Mouse (Mus musculus): ENCODE data around the gene Dnajb12. TPM values are rescaled to one million over a fixed set of nuclear protein-coding genes. Genes with fewer than 3 reads are reported as not detected.
A peak's percentile ranks its signal among the peaks of the same experiment; 100 is the strongest.

Gene Dnajb12
- polyA plus RNA-seq, 1 experiment from 2014 or later = 20.6 TPM

GRCm38 (mm10) chr10:59889953-59890751 is 10.8 kb downstream of the Dnajb12 start:
- DNase-seq (ENCODE audit: low spot score) = no peak
- H3K36me3 ChIP-seq (replicated peaks; ENCODE audit: control insufficient read depth, insufficient read depth) = peaks cover 39% of the 10 kb centered on the region
- no peaks in the 10 kb centered on the region for H3K9me3 ChIP-seq (ENCODE audit: control insufficient read depth, low read length)
- no peaks in the 10 kb centered on the region for H3K27me3 ChIP-seq (ENCODE audit: control insufficient read depth, insufficient read depth, low read length)
- no peak overlapping the region for H3K4me3 ChIP-seq (replicated peaks; ENCODE audit: low read length)
- peak; percentile 24; the same call in 1 of the 2 replicates for ATAC-seq (ENCODE audit: low FRiP score)
- 80% methylated on average over 15 of the region's 15 CpGs for WGBS
- H3K4me1 ChIP-seq (replicated peaks; ENCODE audit: control insufficient read depth, insufficient read depth, low read length) = no peaks in the 10 kb centered on the region
- no peak overlapping the region for H3K9ac ChIP-seq
- no peak overlapping the region for H3K4me2 ChIP-seq (replicated peaks)
- H3K27ac ChIP-seq = 0 out of 2 replicates have a peak overlapping the region, but pooled peaks have one; percentile 43

DNA sequence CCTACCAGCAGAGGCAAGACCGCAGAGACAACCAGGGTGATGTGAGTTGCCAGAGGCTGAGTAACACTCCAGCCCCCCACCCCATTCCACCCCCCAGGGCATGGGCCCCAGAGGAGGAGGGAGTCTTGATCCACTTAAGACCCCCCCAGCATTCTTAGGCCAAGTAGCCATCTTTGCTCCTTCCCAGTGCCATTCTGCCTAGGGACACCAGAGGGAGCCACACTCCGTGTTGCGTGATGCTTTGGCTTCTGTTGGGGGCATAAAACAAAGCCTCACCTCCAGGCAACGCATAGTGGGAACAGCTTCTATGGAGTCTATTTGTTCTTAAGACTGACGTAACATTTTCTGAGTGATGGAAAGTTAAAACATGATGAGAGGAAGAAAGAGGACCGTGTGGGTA is 13.6 kb downstream of the Dnajb12 start:
- no peak overlapping the region for H3K4me3 ChIP-seq (replicated peaks; ENCODE audit: low read length)
- WGBS = 31% methylated on average over 6 of the region's 6 CpGs
- ATAC-seq (ENCODE audit: low FRiP score) (peak; percentile 46), DNase-seq (ENCODE audit: low spot score) (peak; percentile 90)
- no peaks in the 10 kb centered on the region for H3K27me3 ChIP-seq (ENCODE audit: control insufficient read depth, insufficient read depth, low read length)
- H3K4me1 ChIP-seq (replicated peaks; ENCODE audit: control insufficient read depth, insufficient read depth, low read length) = peaks cover 17% of the 10 kb centered on the region
- no peaks in the 10 kb centered on the region for H3K9me3 ChIP-seq (ENCODE audit: control insufficient read depth, low read length)
- no peak overlapping the region for H3K4me2 ChIP-seq (replicated peaks)
- peak overlapping the region; percentile 57 for H3K27ac ChIP-seq
- H3K36me3 ChIP-seq (replicated peaks; ENCODE audit: control insufficient read depth, insufficient read depth) = peaks cover 50% of the 10 kb centered on the region
- H3K9ac ChIP-seq = no peak overlapping the region

- H3K9me3 ChIP-seq (ENCODE audit: control insufficient read depth, low read length) = no peaks in the 10 kb centered on the region
- ATAC-seq (ENCODE audit: low FRiP score) (no peak), DNase-seq (ENCODE audit: low spot score) (peak; percentile 81)
- no peak overlapping the region for H3K4me3 ChIP-seq (replicated peaks; ENCODE audit: low read length)
- H3K4me2 ChIP-seq (replicated peaks) = no peak overlapping the region
- no peak overlapping the region for H3K27ac ChIP-seq
- peaks cover 32% of the 10 kb centered on the region for H3K4me1 ChIP-seq (replicated peaks; ENCODE audit: control insufficient read depth, insufficient read depth, low read length)
- 80% methylated on average over 25 of the region's 25 CpGs for WGBS
- H3K36me3 ChIP-seq (replicated peaks; ENCODE audit: control insufficient read depth, insufficient read depth) = peaks cover 53% of the 10 kb centered on the region
- no peaks in the 10 kb centered on the region for H3K27me3 ChIP-seq (ENCODE audit: control insufficient read depth, insufficient read depth, low read length)
- H3K9ac ChIP-seq = no peak overlapping the region; the same call in 1 of the 2 replicates
Observed at GRCm38 (mm10) chr10:59894251-59895160, 15.2 kb downstream of the Dnajb12 start.

- H3K27ac ChIP-seq = peak overlapping the region; percentile 97; the same call in 1 of the 2 replicates
Observed at GRCm38 (mm10) chr10:59895460-59896186, 16.3 kb downstream of the Dnajb12 start.

DNA sequence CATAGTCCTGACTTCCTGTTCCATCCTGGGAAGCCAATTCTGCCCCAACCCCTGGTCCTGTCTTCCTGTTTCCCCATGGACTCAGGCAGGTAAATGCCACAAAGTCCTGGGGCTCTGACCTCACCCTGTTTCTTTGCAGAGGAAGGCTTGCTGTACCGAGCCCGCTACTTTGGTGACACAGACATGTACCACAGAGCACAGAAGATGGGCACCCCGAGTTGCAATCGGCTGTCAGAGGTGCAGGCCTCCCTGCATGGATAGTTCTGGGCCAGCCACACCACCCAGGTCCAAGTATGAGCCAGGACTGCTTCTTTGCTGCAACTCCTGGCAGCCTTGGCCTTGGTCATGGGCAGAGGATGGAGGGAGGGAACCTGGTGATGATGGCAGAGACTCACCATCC is 16.9 kb downstream of the Dnajb12 start:
- no peak for ATAC-seq (ENCODE audit: low FRiP score)

More at GRCm38 (mm10) chr10:59895460-59896186, 16.3 kb downstream of the Dnajb12 start:
- no peaks in the 10 kb centered on the region for H3K27me3 ChIP-seq (ENCODE audit: control insufficient read depth, insufficient read depth, low read length)
- H3K4me2 ChIP-seq (replicated peaks) = no peak overlapping the region
- no peak for DNase-seq (ENCODE audit: low spot score)
- H3K9ac ChIP-seq = no peak overlapping the region
- peaks cover 48% of the 10 kb centered on the region for H3K36me3 ChIP-seq (replicated peaks; ENCODE audit: control insufficient read depth, insufficient read depth)
- 90% methylated on average over 17 of the region's 17 CpGs for WGBS
- H3K4me1 ChIP-seq (replicated peaks; ENCODE audit: control insufficient read depth, insufficient read depth, low read length) = peaks cover 43% of the 10 kb centered on the region
- no peaks in the 10 kb centered on the region for H3K9me3 ChIP-seq (ENCODE audit: control insufficient read depth, low read length)
- H3K4me3 ChIP-seq (replicated peaks; ENCODE audit: low read length) = no peak overlapping the region
- no peak for ATAC-seq (ENCODE audit: low FRiP score)

DNA sequence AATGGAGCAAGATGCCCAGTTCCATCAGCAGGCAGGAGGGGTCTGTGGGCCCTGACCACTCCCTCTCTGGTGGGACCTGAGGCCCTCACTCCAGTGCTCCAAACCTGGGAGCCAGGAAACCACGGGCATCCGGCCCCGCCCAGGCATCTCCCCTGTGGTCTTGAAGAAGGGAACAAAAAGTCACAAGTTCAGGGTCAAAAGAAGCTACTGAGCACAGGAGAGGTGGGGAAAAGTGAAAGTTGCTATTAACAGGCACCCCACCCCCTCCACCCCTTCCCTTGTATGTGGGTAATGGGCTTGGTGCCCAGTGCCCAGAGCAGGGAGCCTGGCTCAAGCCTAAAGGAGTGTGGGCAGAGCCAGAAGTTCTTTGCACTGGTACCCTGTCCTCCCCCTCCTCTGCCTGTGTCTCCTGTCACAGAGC is 17.6 kb downstream of the Dnajb12 start:
- Histone ChIP-seq H3K27ac (peak overlapping the region; percentile 97), H3K4me1 (replicated peaks; ENCODE audit: control insufficient read depth, insufficient read depth, low read length) (peaks cover 50% of the 10 kb centered on the region), H3K27me3 (ENCODE audit: control insufficient read depth, insufficient read depth, low read length) (no peaks in the 10 kb centered on the region), H3K9me3 (ENCODE audit: control insufficient read depth, low read length) (no peaks in the 10 kb centered on the region), H3K4me3 (replicated peaks; ENCODE audit: low read length) (no peak overlapping the region), H3K36me3 (replicated peaks; ENCODE audit: control insufficient read depth, insufficient read depth) (peaks cover 36% of the 10 kb centered on the region; the same call in 1 of the 2 replicates), H3K4me2 (replicated peaks) (peak overlapping the region; percentile 19), H3K9ac (no peak overlapping the region)
- 30% methylated on average over 3 of the region's 3 CpGs for WGBS
- DNase-seq (ENCODE audit: low spot score) = peak; percentile 60
- peak; percentile 29; the same call in 1 of the 2 replicates for ATAC-seq (ENCODE audit: low FRiP score)

More for the DNA sequence above, 16.9 kb downstream of the Dnajb12 start:
- H3K9me3 ChIP-seq (ENCODE audit: control insufficient read depth, low read length) = no peaks in the 10 kb centered on the region
- no peak for DNase-seq (ENCODE audit: low spot score)
- peaks cover 47% of the 10 kb centered on the region for H3K4me1 ChIP-seq (replicated peaks; ENCODE audit: control insufficient read depth, insufficient read depth, low read length)
- no peak overlapping the region for H3K9ac ChIP-seq
- 92% methylated on average over 4 of the region's 4 CpGs for WGBS
- peaks cover 43% of the 10 kb centered on the region for H3K36me3 ChIP-seq (replicated peaks; ENCODE audit: control insufficient read depth, insufficient read depth)
- H3K27ac ChIP-seq = peak overlapping the region; percentile 97
- no peak overlapping the region for H3K4me3 ChIP-seq (replicated peaks; ENCODE audit: low read length)
- H3K27me3 ChIP-seq (ENCODE audit: control insufficient read depth, insufficient read depth, low read length) = no peaks in the 10 kb centered on the region
- H3K4me2 ChIP-seq (replicated peaks) = no peak overlapping the region

DNA sequence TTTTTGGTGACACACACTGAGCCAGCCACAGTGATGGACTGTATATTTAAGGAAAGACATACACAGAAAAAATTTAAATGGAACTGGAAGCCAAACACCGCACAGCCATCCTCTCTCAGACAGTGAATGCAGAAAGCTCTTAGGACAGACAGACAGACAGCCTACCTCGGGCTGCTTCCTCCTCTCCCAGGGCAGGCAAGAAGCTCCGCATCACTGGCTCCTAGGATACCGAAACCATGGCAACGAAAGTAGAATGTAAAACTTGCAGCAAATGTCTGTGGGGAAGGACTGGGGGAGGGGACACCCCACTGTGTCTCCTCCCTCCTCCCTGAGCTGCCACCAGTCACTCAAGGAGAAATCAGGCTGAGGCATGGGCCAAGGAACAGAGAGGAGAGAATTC is 18.2 kb downstream of the Dnajb12 start:
- Histone ChIP-seq H3K4me2 (replicated peaks) (peak overlapping the region; percentile 19), H3K9ac (peak overlapping the region; percentile 55; the same call in 1 of the 2 replicates), H3K27me3 (ENCODE audit: control insufficient read depth, insufficient read depth, low read length) (no peaks in the 10 kb centered on the region), H3K9me3 (ENCODE audit: control insufficient read depth, low read length) (no peaks in the 10 kb centered on the region), H3K4me3 (replicated peaks; ENCODE audit: low read length) (no peak overlapping the region), H3K4me1 (replicated peaks; ENCODE audit: control insufficient read depth, insufficient read depth, low read length) (peaks cover 56% of the 10 kb centered on the region), H3K36me3 (replicated peaks; ENCODE audit: control insufficient read depth, insufficient read depth) (peaks cover 31% of the 10 kb centered on the region; the same call in 1 of the 2 replicates), H3K27ac (peak overlapping the region; percentile 97)
- DNase-seq (ENCODE audit: low spot score) (peak; percentile 83), ATAC-seq (ENCODE audit: low FRiP score) (peak; percentile 7; the same call in 1 of the 2 replicates)
- 3% methylated on average over 5 of the region's 5 CpGs for WGBS

DNA sequence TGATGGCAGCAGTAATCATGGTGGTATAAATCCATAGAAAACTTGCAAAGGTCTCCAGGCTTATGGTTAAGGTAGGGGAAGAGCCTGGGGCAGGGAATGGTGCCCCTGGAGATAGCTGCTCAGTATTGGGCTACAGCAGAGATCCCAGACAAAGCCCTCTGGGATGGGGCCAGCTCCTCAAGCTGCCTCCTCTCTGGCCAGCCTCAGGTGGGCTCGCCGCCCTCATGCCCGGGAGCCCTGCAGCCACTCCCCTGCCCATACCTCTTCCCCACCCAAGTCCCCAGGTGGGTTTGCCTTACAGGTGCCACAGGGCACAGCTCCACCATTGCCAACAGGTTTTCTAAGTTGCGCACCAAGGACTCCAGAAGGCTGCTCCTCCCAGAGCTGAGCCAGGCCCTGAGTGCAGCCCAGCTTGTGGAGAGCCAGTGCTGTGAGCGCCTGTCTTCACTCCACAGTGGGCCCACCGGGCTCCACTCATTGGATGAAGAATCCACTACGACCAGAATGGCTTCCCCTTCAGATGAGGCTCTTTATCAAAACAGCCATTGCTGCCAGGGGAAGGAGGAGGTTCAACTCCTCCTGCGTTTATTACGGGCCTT is 18.9 kb downstream of the Dnajb12 start:
- peak overlapping the region; percentile 55; the same call in 1 of the 2 replicates for H3K9ac ChIP-seq
- ATAC-seq (ENCODE audit: low FRiP score) (no peak), DNase-seq (ENCODE audit: low spot score) (no peak)
- H3K9me3 ChIP-seq (ENCODE audit: control insufficient read depth, low read length) = no peaks in the 10 kb centered on the region
- WGBS = 39% methylated on average over 9 of the region's 9 CpGs
- H3K4me2 ChIP-seq (replicated peaks) = no peak overlapping the region
- peaks cover 27% of the 10 kb centered on the region; the same call in 1 of the 2 replicates for H3K36me3 ChIP-seq (replicated peaks; ENCODE audit: control insufficient read depth, insufficient read depth)
- H3K4me3 ChIP-seq (replicated peaks; ENCODE audit: low read length) = no peak overlapping the region
- peaks cover 63% of the 10 kb centered on the region for H3K4me1 ChIP-seq (replicated peaks; ENCODE audit: control insufficient read depth, insufficient read depth, low read length)
- H3K27me3 ChIP-seq (ENCODE audit: control insufficient read depth, insufficient read depth, low read length) = no peaks in the 10 kb centered on the region
- H3K27ac ChIP-seq = peak overlapping the region; percentile 97
